Mouse (Mus musculus) urinary bladder, postnatal 14 days (tissue): Measurements from ENCODE around the gene Smg6.
"Not testable (repeated sequence)": the region's sequence is repeated elsewhere in the genome, so short reads cannot be mapped to it uniquely, and the experiment has no call there.

Experiments used
- DNase-seq: peaks from one replicate; pipeline ENCODE4 v3.0.0; 2021; ENCODE audit warnings: low spot score

The Smg6 gene

GRCm38 (mm10) chr11:74994856-74995255 lies 69.2 kb downstream of the Smg6 start:
- DNase-seq = no peak

DNA sequence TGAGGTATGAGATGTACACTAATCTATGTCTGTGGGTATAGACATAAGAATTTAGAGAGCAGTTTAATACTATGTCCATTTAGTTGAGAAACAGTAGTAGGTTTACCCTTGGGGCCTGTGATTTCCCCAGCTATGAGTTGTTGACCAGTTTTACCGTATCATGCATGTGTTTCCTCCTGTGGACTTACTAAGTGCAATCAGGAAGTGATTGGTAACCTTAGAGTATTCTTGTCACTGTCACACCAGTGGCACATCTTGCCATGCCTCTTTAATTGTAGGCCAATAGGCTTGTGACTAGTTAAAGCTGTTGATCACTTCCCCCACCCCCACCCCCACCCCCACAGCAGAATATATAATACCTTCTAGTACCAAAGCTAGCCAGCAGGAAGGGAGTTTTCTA lies 70.9 kb downstream of the Smg6 start:
- DNase-seq = no peak

- DNase-seq = peak; percentile 24
Observed at GRCm38 (mm10) chr11:75000869-75001653, 75.4 kb downstream of the Smg6 start.

DNA sequence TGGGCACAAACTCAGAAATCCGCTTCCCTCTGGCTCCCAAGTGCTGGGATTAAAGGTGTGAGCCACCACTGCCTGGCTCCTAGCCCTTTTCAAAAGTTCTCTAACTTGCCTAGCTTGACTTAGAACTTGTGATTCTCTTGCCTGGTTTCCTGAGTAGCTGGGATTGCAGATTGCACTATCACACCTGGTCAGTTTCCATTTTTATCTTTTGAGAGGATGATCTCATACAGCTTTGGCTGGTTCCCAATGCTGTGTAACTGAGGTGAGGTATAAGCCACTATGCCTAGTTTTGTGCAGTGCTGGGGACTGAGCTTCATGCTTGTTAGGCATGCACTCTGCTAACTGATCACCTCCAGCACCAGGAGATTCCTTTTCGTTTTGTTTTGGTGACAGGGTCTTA lies 82.6 kb downstream of the Smg6 start:
- DNase-seq = no peak

- DNase-seq = not testable (repeated sequence)
Observed at GRCm38 (mm10) chr11:75009537-75009936, 83.9 kb downstream of the Smg6 start.

- peak; percentile 70 for DNase-seq
Observed at GRCm38 (mm10) chr11:75012997-75013694, 87.5 kb downstream of the Smg6 start.

DNA sequence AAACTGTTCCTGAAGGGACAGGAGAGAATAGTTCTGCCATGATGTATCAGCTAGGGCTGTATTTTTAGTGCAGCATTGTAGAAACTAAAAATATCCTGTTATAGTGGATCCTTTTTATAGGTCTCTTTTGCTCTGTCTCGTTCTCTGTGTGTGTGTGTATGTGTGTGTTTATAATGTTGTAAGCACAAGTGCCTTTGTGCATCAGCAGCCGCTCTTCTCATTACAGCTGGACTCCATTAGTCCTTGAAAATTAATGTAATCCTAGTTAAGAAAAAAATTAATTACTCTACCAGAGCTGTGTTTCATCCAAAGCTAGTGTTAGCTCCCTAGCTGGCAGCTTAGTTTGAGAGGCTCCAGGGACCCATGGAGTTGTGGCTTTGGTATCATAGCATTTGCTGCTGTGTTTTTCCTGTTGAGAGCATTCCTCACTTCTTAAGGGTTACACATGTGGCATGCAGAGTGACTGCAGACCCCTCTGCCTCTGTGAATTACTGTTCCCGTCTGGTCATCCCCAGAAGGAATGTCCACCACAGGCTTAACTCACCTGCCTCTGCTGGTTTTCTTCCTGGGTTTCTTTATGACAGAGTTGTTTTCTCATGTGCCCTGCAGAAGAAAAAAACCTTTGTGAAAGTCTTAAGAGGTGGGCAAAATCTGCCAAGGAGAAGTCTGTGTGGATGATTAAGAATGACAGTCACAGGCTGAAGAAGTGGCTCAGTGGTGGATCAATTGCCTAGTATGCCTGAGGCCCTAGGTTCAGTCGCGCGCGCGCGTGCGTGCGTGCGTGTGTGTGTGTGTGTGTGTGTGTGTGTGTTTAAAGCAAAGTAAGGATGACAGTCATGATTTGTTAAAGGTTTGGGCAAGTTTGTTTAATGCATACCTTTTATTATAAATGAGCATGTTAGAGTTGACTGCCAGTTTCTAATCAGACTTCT lies 88.4 kb downstream of the Smg6 start:
- DNase-seq = no peak

GRCm38 (mm10) chr11:75014816-75015215 lies 89.2 kb downstream of the Smg6 start:
- no peak for DNase-seq

- DNase-seq = no peak
Observed at GRCm38 (mm10) chr11:75015453-75015871, 89.8 kb downstream of the Smg6 start.

DNA sequence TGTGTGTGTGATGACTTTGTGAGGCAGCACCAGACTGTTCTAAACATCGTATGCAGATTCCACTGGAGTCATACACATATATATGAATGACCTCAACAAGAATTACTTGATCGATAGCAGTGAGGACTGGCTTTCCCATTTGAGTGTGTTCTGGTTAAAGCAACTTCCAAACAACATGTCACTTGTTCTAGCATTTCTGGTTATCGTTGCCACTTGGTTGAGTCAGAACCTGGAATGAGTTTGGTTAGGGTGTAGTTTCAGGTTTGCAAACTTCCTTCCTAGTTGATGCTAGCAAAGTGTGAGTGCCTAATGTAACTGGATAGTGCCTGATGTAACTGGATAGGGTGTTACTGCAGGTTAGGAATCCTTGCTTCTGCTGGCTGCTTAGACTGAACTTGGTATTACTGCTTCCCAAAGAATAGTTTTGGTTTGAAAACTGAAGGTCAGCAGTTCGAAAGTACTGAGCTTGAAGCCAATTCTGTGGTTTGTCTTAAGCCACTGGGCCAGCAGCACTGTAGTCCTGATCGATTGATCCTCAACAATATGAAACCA lies 90.8 kb downstream of the Smg6 start:
- no peak for DNase-seq

DNA sequence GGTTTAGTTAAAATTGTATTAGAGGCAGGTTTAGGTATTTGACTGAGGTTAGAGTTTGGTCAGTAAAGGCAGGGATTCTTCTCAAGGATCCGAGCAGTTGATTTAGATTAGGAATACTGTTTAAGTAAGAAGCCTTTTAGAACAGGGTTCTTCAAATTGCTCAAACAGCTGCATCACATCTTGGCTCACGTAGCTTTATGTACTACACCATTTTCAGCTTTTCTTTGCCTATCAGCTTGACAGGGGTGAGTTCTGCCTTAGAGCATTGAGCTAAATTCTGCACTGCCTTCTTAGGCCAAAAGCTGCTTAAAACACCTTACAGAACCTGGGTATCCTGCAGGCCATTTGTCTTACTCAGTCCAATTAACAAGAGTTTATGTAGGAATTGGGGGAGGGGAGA lies 92.2 kb downstream of the Smg6 start:
- no peak for DNase-seq

- no peak for DNase-seq
Observed at GRCm38 (mm10) chr11:75026977-75027376, 101.4 kb downstream of the Smg6 start.

GRCm38 (mm10) chr11:75027616-75028015 lies 102.0 kb downstream of the Smg6 start:
- no peak for DNase-seq

DNA sequence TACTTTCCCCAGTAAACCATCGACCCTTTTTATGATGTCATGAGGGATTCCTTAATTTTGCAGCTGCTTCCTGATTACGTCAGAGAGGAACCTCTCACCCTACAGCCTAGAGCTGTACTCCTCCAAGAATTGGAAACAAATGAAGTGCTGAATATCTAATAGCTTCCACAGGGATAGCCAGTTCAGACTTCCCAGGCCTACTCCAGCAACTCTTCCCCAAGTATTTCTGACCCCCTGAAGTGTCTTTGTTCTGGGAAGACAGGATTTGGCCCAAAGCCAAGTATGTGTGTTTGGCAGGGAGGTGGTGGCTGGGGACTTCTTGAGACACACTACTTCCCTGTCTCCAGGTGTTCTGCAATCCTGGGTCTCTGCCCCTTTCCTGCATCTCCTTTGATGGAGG lies 105.6 kb downstream of the Smg6 start:
- DNase-seq = no peak

DNA sequence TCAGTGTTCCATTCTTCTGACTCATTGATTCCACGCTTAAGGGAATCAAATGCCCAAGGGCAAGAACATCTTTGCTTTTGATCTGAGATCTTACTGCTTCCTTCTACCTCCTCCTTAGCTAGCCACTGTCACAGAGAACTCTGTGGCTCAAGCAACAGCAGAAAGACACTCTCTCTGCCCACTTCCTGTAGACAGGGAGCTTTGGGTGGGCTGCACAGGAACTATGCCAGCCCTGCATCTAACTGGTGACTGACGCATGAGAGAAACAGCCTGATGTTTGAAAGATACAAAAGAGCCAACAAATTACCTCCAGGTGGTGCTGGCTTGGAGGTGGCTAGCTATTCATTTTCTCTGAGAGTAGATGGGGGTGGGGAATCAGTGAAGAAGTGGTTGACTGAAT lies 107.3 kb downstream of the Smg6 start:
- no peak for DNase-seq

DNA sequence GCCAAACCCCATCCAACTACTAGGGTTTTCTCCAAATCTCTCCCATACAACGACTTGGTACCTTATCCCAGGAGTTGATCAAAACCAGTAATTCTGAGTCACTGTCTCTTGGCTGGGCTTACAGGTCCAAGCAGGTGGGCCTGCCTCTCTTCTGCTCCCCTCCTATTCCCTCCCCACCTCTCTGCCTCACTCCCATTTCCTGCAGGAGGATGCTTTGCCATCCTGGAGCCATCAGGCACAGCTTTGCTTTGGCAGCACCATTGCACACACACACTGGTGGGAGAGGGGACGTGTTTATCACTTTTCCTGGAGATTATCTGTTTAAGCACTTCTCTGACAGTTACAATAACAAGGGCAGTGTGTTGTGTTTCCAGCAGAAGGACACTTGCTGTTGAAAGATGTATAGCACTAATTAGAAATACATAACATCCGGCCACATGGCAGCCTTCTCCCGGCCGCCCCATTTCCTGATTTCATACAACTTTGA lies 108.0 kb downstream of the Smg6 start:
- DNase-seq = no peak

DNA sequence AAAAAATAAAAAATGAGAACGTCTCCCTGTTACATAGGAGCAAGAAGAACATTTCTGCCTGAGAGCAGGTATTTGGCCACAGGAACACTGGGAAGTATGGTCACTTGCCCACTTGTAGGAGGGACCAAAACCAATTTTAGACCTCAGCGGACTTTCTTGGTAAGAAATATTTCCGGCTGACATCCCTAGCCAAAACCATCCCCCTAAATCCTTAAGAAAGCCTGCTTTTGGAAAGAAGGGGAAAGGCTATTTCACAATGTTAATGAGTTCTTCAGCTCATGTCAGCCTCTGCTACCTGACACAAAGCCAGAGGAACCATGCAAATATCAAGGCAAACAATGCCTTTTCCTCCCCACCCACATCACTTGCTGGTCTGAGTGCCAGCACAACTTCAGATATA lies 108.5 kb downstream of the Smg6 start:
- no peak for DNase-seq

DNA sequence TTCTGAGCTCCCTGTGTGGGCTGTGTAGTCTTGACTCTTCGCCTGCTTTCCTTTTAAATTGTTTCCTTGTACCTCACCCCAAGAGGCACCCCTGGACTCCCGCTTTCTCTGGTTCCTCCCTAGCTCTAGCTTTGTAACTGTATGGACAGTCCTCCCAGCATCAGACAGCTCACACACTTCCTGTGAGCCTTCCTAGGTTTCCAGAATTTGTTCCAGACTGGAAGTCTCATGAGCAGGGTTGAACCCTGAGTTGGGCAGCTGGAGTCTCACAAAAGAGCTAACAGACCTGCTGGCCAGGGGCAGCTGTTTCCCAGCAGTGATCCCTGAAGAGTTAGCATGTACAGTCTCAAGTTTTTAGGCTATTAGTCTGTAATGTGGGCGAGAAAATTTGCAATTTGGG lies 118.7 kb downstream of the Smg6 start:
- DNase-seq = no peak

DNA sequence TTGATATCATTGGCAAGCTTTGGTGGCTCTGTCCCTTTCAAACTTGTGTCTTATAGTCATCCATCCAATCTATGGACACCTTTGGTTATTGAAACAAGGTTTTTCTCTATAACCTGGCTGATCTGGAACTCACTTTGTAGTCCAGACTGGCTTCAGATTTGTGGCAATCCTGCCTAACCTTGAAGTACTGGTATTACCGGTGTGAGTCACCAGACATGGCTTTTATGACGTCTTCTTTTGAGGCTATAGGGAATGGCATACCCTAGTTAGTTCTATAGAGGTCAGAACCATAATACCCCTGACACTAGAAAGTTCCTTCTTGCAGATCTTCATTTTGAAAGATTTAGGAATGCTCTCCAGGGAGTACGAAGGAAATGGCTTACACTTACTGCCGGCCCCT lies 120.2 kb downstream of the Smg6 start:
- DNase-seq = peak; percentile 24

- DNase-seq = no peak
Observed at GRCm38 (mm10) chr11:75046638-75047037, 121.0 kb downstream of the Smg6 start.

DNA sequence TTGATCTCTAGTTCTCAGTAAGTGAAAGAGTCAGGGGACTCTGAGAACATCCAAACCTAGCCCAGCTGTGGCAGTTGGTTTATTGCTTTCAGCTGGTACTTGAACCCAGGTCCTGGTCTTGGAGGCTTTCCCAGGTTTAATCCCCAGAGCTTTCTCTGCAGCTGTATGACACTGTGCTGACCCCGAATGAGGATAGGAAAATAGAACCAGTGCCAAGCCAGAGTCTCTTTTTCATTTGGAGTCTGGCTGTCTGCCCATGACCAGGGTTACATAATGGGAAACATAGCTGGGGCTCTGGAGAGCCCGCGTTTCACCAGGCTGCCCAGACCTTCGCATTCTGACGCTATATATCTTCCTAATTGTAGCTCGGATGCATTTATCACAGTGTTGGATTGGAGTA lies 121.4 kb downstream of the Smg6 start:
- DNase-seq = peak; percentile 80
